Mouse (Mus musculus): Measurements from ENCODE around the gene Magea6. TPM values are rescaled to one million over a fixed set of nuclear protein-coding genes. Genes with fewer than 3 reads are reported as not detected.
"Not testable (repeated sequence)": the region's sequence is repeated elsewhere in the genome, so short reads cannot be mapped to it uniquely, and the experiment has no call there.

The Magea6 gene
- polyA plus RNA-seq (2014; fragmentation: Nextera tagmentation; extraction: Ambion mirVana) = not detected in 2 replicates

GRCm38 (mm10) chrX:154935887-154936286, at the start of gene Magea6:
TSS of gene Magea6 (minus strand) at chrX:154935987.
- H3K36me3 ChIP-seq (replicated peaks; ENCODE audit: control insufficient read depth, insufficient read depth, low read depth, low read length); ATAC-seq (replicated peaks; ENCODE audit: insufficient number of reproducible peaks, low FRiP score, low TSS enrichment, low read depth); H3K9me3 ChIP-seq (replicated peaks; ENCODE audit: control insufficient read depth, low read length); H3K4me2 ChIP-seq (ENCODE audit: low read depth, low read length); H3K4me3 ChIP-seq (ENCODE audit: low read depth, low read length); H3K4me1 ChIP-seq (ENCODE audit: control insufficient read depth, insufficient read depth, low read length); H3K27ac ChIP-seq (replicated peaks; ENCODE audit: low read depth, low read length); H3K27me3 ChIP-seq (ENCODE audit: control insufficient read depth, insufficient read depth, low read length); DNase-seq (ENCODE audit: low spot score); H3K9ac ChIP-seq (replicated peaks; ENCODE audit: low read length): not testable (repeated sequence)
- 67% methylated on average over 1 of the region's 1 CpGs for WGBS

DNA sequence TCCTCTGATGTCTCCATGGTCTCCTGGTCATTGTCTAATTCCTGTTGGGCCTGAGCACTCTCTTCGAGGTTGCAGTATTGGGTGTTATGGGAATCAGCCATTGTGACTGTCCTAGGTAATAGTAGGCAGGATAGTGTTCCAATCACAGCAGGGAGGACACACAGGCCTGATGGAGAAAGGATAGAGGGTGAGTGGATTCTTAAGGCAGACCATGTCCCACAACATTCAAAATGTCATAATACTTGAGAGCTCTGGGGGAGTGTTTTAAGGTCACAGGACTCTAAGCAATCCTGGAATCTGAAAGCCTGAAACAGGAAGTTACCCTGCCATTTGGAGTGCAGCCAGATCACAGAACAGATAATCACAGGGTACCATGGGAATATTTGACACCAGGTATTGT, 13.6 kb upstream of the Magea6 start, which contains the start of gene Magea3:
TSS of gene Magea3 (minus strand) at position 101 of the 400 bp plus-strand sequence.
- H3K4me3 ChIP-seq (ENCODE audit: low read depth, low read length); H3K9ac ChIP-seq (replicated peaks; ENCODE audit: low read length); ATAC-seq (replicated peaks; ENCODE audit: insufficient number of reproducible peaks, low FRiP score, low TSS enrichment, low read depth); H3K27me3 ChIP-seq (ENCODE audit: control insufficient read depth, insufficient read depth, low read length); DNase-seq (ENCODE audit: low spot score); H3K36me3 ChIP-seq (replicated peaks; ENCODE audit: control insufficient read depth, insufficient read depth, low read depth, low read length); H3K4me2 ChIP-seq (ENCODE audit: low read depth, low read length); H3K27ac ChIP-seq (replicated peaks; ENCODE audit: low read depth, low read length); H3K4me1 ChIP-seq (ENCODE audit: control insufficient read depth, insufficient read depth, low read length); H3K9me3 ChIP-seq (replicated peaks; ENCODE audit: control insufficient read depth, low read length): not testable (repeated sequence)
- 69% methylated on average over 1 of the region's 1 CpGs for WGBS

- 94% methylated on average over 3 of the region's 3 CpGs for WGBS
- H3K36me3 ChIP-seq (replicated peaks; ENCODE audit: control insufficient read depth, insufficient read depth, low read depth, low read length); H3K4me2 ChIP-seq (ENCODE audit: low read depth, low read length); ATAC-seq (replicated peaks; ENCODE audit: insufficient number of reproducible peaks, low FRiP score, low TSS enrichment, low read depth); H3K9ac ChIP-seq (replicated peaks; ENCODE audit: low read length); H3K4me1 ChIP-seq (ENCODE audit: control insufficient read depth, insufficient read depth, low read length); H3K4me3 ChIP-seq (ENCODE audit: low read depth, low read length); H3K9me3 ChIP-seq (replicated peaks; ENCODE audit: control insufficient read depth, low read length); H3K27ac ChIP-seq (replicated peaks; ENCODE audit: low read depth, low read length); DNase-seq (ENCODE audit: low spot score); H3K27me3 ChIP-seq (ENCODE audit: control insufficient read depth, insufficient read depth, low read length): not testable (repeated sequence)
Measured at GRCm38 (mm10) chrX:154890167-154890566, 45.6 kb downstream of the Magea6 start, which contains the start of gene Cldn34b1. TSS of gene Cldn34b1 (minus strand) at chrX:154890267.

Other genes starting within 250 kb of the Magea6 start
- not detected in 2 replicates for gene Cldn34b1, start 45.7 kb downstream of the Magea6 start, polyA plus RNA-seq (2014; fragmentation: Nextera tagmentation; extraction: Ambion mirVana)
- not detected in 2 replicates for gene Magea3, start 13.5 kb upstream of the Magea6 start, polyA plus RNA-seq (2014; fragmentation: Nextera tagmentation; extraction: Ambion mirVana)
- not detected in 2 replicates for gene Magea8, start 59.9 kb upstream of the Magea6 start, polyA plus RNA-seq (2014; fragmentation: Nextera tagmentation; extraction: Ambion mirVana)
- gene Magea5, start 127.2 kb upstream of the Magea6 start, polyA plus RNA-seq (2014; fragmentation: Nextera tagmentation; extraction: Ambion mirVana) = not detected in 2 replicates
- not detected in 2 replicates for gene Magea1, start 153.8 kb upstream of the Magea6 start, polyA plus RNA-seq (2014; fragmentation: Nextera tagmentation; extraction: Ambion mirVana)
- 0.21 TPM in 1 of 2 replicates, not detected in the other for gene Magea2, start 157.7 kb upstream of the Magea6 start, polyA plus RNA-seq (2014; fragmentation: Nextera tagmentation; extraction: Ambion mirVana)
- not detected in 2 replicates for gene Cldn34b2, start 192.4 kb upstream of the Magea6 start, polyA plus RNA-seq (2014; fragmentation: Nextera tagmentation; extraction: Ambion mirVana)

All from embryonic facial prominence, embryonic 11.5 days (tissue).